ENCODE assay signal across 21 mouse cellular contexts in genomic region chr4:32062381-32063059, GRCm38 (mm10).
DNase-seq lines count a peak whose midpoint lies in the region; TF ChIP-seq lines count a peak whose summit lies in the region.
"Had no signal": no experiment of that assay in that cellular context is flagged by ENCODE, and none has a peak within 500 bp of the region (broad histone marks: within the 10 kb centered on the region; RNA-seq: fewer than 3 reads in every experiment).

No protein-coding gene starts in this region.

- no peaks in the 10 kb centered on the region for H3K4me1 ChIP-seq in kidney, adult 2 months (ENCODE audit: control insufficient read depth, insufficient read depth, low read length)
- H3K4me1 ChIP-seq: embryonic facial prominence, embryonic 13.5 days; heart, embryonic 15.5 days; liver, embryonic 13.5 days had no signal

- H3K27me3 ChIP-seq in kidney, adult 2 months (replicated peaks; ENCODE audit: control insufficient read depth, insufficient read depth, low read length), result no peaks in the 10 kb centered on the region
- H3K27me3 ChIP-seq: CH12.LX; embryonic facial prominence, embryonic 13.5 days; heart, embryonic 15.5 days; hindbrain, embryonic 12.5 days; limb, embryonic 12.5 days; liver, embryonic 13.5 days had no signal

- DNase-seq in kidney, adult 2 months, result peak; percentile 5
- DNase-seq in kidney, postnatal 10 days, result no peak
- peak; percentile 25 for DNase-seq in thymus, postnatal 0 days (ENCODE audit: low spot score)
- DNase-seq in thymus, postnatal 25 days, result no peak
- DNase-seq in brain, adult 2 months (ENCODE audit: low read depth, low spot score), result peak; percentile 26
- DNase-seq in urinary bladder, postnatal 4 days (ENCODE audit: low spot score in 2 of 2), result no peak
- no peak for DNase-seq in gastrocnemius, adult 8-10 months (ENCODE audit: low spot score in 2 of 2)
- DNase-seq: adrenal gland, postnatal 14 days; cerebellum, adult 2 months; gastrocnemius, postnatal 10 days; heart, adult 18-20 months; kidney, postnatal 14 days; liver, embryonic 13.5 days; lung, postnatal 14 days; right cerebral cortex, adult 18-20 months; thymus, adult 18-20 months had no signal

- no peak overlapping the region for H3K4me3 ChIP-seq in kidney, adult 2 months (ENCODE audit: insufficient read depth, low read depth, low read length)
- H3K4me3 ChIP-seq: embryonic facial prominence, embryonic 13.5 days; heart, embryonic 15.5 days; hindbrain, embryonic 12.5 days; limb, embryonic 12.5 days; liver, embryonic 13.5 days had no signal

- WGBS in kidney, adult 2 months, result 72% methylated on average over 4 of the region's 4 CpGs

- no peak overlapping the region for H3K27ac ChIP-seq in kidney, adult 2 months (ENCODE audit: insufficient read depth, low read depth, low read length)
- H3K27ac ChIP-seq: embryonic facial prominence, embryonic 13.5 days; heart, embryonic 15.5 days; hindbrain, embryonic 12.5 days; limb, embryonic 12.5 days; liver, embryonic 13.5 days had no signal

- H3K36me3 ChIP-seq in kidney, adult 2 months (ENCODE audit: control insufficient read depth, insufficient read depth, low read length), result no peaks in the 10 kb centered on the region
- H3K36me3 ChIP-seq: embryonic facial prominence, embryonic 13.5 days; heart, embryonic 15.5 days; hindbrain, embryonic 12.5 days; limb, embryonic 12.5 days; liver, embryonic 13.5 days had no signal

- no peak for TF ChIP-seq CTCF in kidney, adult 2 months (conservative IDR thresholded peaks at IDR 0.05; ENCODE audit: insufficient read depth, insufficient read length, low read depth, low read length)

- no peak for TF ChIP-seq POLR2A in kidney, adult 2 months (IDR thresholded peaks at IDR 0.05; ENCODE audit: low read depth, low read length)

Comparison
In these comparisons a context has a peak if more than half of its experiments do, and no peak if none do; other contexts are left out.
1. DNase-seq: peak in kidney, adult 2 months (single experiment), thymus, postnatal 0 days (single experiment) and brain, adult 2 months (single experiment); none in kidney, postnatal 10 days (single experiment), thymus, postnatal 25 days (single experiment), urinary bladder, postnatal 4 days (0 of 2) and gastrocnemius, adult 8-10 months (0 of 2).